ENCODE assay signal across 8 mouse cellular contexts in genomic region chr4:118089939-118090338, GRCm38 (mm10). TPM values are rescaled to one million over a fixed set of nuclear protein-coding genes. Genes with fewer than 3 reads are reported as not detected.
DNase-seq lines count a peak whose midpoint lies in the region; ATAC-seq and TF ChIP-seq lines count a peak whose summit lies in the region.

No protein-coding gene starts in this region.

- 62% methylated on average over 9 of the region's 9 CpGs for WGBS in hindbrain, embryonic 11.5 days
- 55% methylated on average over 9 of the region's 9 CpGs for WGBS in hindbrain, embryonic 13.5 days
- WGBS in limb, embryonic 11.5 days = 59% methylated on average over 9 of the region's 9 CpGs

- no peak overlapping the region for H3K9ac ChIP-seq in hindbrain, embryonic 11.5 days (ENCODE audit: low read depth, low read length)
- no peak overlapping the region for H3K9ac ChIP-seq in hindbrain, embryonic 13.5 days
- no peak overlapping the region for H3K9ac ChIP-seq in limb, embryonic 11.5 days (ENCODE audit: low read length)

- DNase-seq in hindbrain, embryonic 11.5 days (ENCODE audit: low spot score) = peak; percentile 50
- peak; percentile 64 for DNase-seq in ES-CJ7 (ENCODE audit: low read depth, low spot score)
- peak; percentile 41 for DNase-seq in limb, embryonic 11.5 days (ENCODE audit: low spot score)
- DNase-seq in right cerebral cortex, postnatal 4 days = peak; percentile 29

- TF ChIP-seq POLR2A in bone marrow macrophage, adult 2 months (IDR thresholded peaks at IDR 0.05; ENCODE audit: borderline replicate concordance, low read depth, low read length) = no peak

- H3K4me2 ChIP-seq in hindbrain, embryonic 11.5 days (replicated peaks; ENCODE audit: low read depth, low read length) = no peak overlapping the region
- H3K4me2 ChIP-seq in hindbrain, embryonic 13.5 days = no peak overlapping the region
- no peak overlapping the region for H3K4me2 ChIP-seq in limb, embryonic 11.5 days (ENCODE audit: low read depth, severe bottlenecking)

- no peak for ATAC-seq in hindbrain, embryonic 11.5 days (ENCODE audit: low FRiP score)
- no peak for ATAC-seq in hindbrain, embryonic 13.5 days (ENCODE audit: low FRiP score)
- peak; percentile 46; the same call in 1 of the 2 replicates for ATAC-seq in granulocyte monocyte progenitor cell, adult 5-6 weeks (replicated peaks; ENCODE audit: poor library complexity, severe bottlenecking)
- no peak for ATAC-seq in limb, embryonic 11.5 days (ENCODE audit: insufficient number of reproducible peaks, low FRiP score, low TSS enrichment, low read depth)
- ATAC-seq in activated CD4-positive, CD25-positive, alpha-beta regulatory T cell, adult 4 months = no peak

- no peak overlapping the region for H3K27ac ChIP-seq in hindbrain, embryonic 11.5 days (ENCODE audit: low read depth, low read length)
- H3K27ac ChIP-seq in hindbrain, embryonic 13.5 days = no peak overlapping the region
- H3K27ac ChIP-seq in bone marrow macrophage, adult 2 months (ENCODE audit: insufficient read depth, low read depth, low read length) = no peak overlapping the region
- no peak overlapping the region for H3K27ac ChIP-seq in limb, embryonic 11.5 days (replicated peaks; ENCODE audit: low read depth, low read length)

- no peak overlapping the region for H3K4me3 ChIP-seq in hindbrain, embryonic 11.5 days (ENCODE audit: low read depth, low read length)
- no peak overlapping the region for H3K4me3 ChIP-seq in hindbrain, embryonic 13.5 days
- H3K4me3 ChIP-seq in bone marrow macrophage, adult 2 months (ENCODE audit: insufficient read depth, low read length) = no peak overlapping the region
- H3K4me3 ChIP-seq in limb, embryonic 11.5 days (ENCODE audit: low read depth, low read length) = no peak overlapping the region

- TF ChIP-seq CTCF in bone marrow macrophage, adult 2 months (IDR thresholded peaks at IDR 0.05; ENCODE audit: low read depth, low read length) = peak; percentile 84

- H3K36me3 ChIP-seq in hindbrain, embryonic 11.5 days (ENCODE audit: control insufficient read depth, insufficient read depth, low read length) = no peaks in the 10 kb centered on the region
- H3K36me3 ChIP-seq in hindbrain, embryonic 13.5 days = peaks cover 4% of the 10 kb centered on the region
- H3K36me3 ChIP-seq in limb, embryonic 11.5 days (ENCODE audit: control insufficient read depth, insufficient read depth, low read length) = no peaks in the 10 kb centered on the region

- no peaks in the 10 kb centered on the region for H3K27me3 ChIP-seq in hindbrain, embryonic 11.5 days (ENCODE audit: control insufficient read depth, insufficient read depth, low read length)
- no peaks in the 10 kb centered on the region for H3K27me3 ChIP-seq in hindbrain, embryonic 13.5 days
- no peaks in the 10 kb centered on the region for H3K27me3 ChIP-seq in limb, embryonic 11.5 days (ENCODE audit: control insufficient read depth, insufficient read depth, low read length)

- no peaks in the 10 kb centered on the region for H3K4me1 ChIP-seq in hindbrain, embryonic 11.5 days (replicated peaks; ENCODE audit: control insufficient read depth, insufficient read depth, low read length)
- H3K4me1 ChIP-seq in hindbrain, embryonic 13.5 days (replicated peaks) = peaks cover 19% of the 10 kb centered on the region
- H3K4me1 ChIP-seq in bone marrow macrophage, adult 2 months (ENCODE audit: control insufficient read depth, insufficient read depth, low read length) = no peaks in the 10 kb centered on the region
- no peaks in the 10 kb centered on the region for H3K4me1 ChIP-seq in limb, embryonic 11.5 days (ENCODE audit: control insufficient read depth, insufficient read depth, low read length)

- no peaks in the 10 kb centered on the region for H3K9me3 ChIP-seq in hindbrain, embryonic 11.5 days (ENCODE audit: control insufficient read depth, low read length)
- no peaks in the 10 kb centered on the region for H3K9me3 ChIP-seq in hindbrain, embryonic 13.5 days
- no peaks in the 10 kb centered on the region for H3K9me3 ChIP-seq in limb, embryonic 11.5 days (ENCODE audit: control insufficient read depth, low read length)

RNA-seq across cellular contexts. Expression of gene St3gal3, which starts 44.8 kb away (rescaled TPM):
- polyA plus RNA-seq in hindbrain, embryonic 11.5 days (2014; fragmentation: Nextera tagmentation; extraction: Ambion mirVana) = 5.5 and 6.0 TPM in 2 replicates
- polyA plus RNA-seq in hindbrain, embryonic 13.5 days (2015; fragmentation: Nextera tagmentation; extraction: Ambion mirVana) = 10.5 and 10.8 TPM in 2 replicates
- polyA plus RNA-seq in bone marrow macrophage, adult 2 months (2012; ENCODE audit: insufficient read depth, insufficient read length, missing spikeins) = 15.1 and 18.6 TPM in 2 replicates
- 12.9 and 14.5 TPM in 2 replicates for total RNA-seq in granulocyte monocyte progenitor cell, adult 5-6 weeks (2014; fragmentation: Nextera tagmentation)
- 4.7 and 8.2 TPM in 2 replicates for total RNA-seq in granulocyte monocyte progenitor cell, adult 5-6 weeks (2017)
- polyA plus RNA-seq in limb, embryonic 11.5 days (2014; fragmentation: Nextera tagmentation; extraction: Ambion mirVana) = 6.3 and 7.3 TPM in 2 replicates
- polyA plus RNA-seq in activated CD4-positive, CD25-positive, alpha-beta regulatory T cell, adult 4 months (2017; shearing (Covaris generic)) = under 1 TPM; 0.77 to 0.85 TPM
